Mouse (Mus musculus) CD8-positive naive resting alpha-beta T cell, adult 2 months (primary cell): Measurements from ENCODE around the gene Cyp17a1.

Experiments used
- DNase-seq, 2 experiments: peaks; one replicate each; pipeline ENCODE4 v3.0.0; 2022; ENCODE audit warnings: low read depth in 2 of 2, low spot score in 2 of 2

The Cyp17a1 gene

DNA sequence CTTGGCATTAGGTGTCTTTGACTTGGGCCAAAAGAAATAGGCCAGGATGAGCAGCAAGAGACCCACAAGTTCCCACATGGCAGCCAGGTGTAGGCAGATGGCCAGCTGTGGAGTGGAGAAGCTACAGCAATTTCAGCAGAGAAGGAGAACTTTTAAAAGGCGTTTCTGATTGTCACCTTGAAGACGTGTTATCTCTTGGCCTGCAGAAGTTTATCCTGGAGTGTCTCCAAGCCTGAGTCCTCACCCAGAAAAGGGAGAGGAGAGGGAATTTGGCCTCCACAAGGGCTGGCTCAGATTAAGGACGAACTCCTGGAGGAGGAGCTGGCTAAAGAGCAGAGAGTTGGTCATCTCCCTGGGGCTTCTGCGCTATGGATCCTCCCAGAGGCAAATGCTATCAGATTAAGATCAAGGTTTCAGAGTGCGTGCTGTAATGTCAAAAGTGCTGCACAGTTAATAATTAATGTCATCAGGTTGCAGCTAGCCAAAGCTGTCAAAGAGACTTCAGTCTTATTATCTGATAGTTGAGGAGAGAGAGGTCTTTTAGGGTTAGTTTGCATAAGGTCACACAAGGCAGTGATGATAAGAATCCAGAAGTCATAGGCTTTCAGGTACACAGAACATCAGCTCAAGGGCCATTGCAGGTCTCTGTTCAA lies at the start of gene Cyp17a1:
TSS of gene Cyp17a1 (minus strand) at position 407 of the 653 bp plus-strand sequence.
- DNase-seq: no peak

DNA sequence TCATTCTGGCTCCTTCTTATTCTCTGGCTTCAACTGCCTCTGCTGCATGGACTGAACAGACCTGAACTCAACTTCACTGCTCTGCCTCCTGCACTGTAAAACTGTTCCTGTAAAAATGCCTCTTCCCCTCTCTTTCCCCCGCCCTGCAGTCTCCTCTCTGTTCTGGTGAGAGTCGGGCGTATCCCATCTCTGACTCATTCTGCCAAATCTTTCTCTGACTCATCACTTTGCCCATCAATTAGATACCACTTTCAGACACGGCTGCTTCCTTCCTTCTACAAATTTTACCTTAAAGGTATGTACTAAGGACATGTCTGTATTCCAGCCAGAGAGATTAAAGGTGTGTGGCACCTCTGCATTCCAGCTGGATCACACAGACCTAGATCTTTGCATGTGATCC lies 45.2 kb upstream of the Cyp17a1 start:
- no peak for DNase-seq

DNA sequence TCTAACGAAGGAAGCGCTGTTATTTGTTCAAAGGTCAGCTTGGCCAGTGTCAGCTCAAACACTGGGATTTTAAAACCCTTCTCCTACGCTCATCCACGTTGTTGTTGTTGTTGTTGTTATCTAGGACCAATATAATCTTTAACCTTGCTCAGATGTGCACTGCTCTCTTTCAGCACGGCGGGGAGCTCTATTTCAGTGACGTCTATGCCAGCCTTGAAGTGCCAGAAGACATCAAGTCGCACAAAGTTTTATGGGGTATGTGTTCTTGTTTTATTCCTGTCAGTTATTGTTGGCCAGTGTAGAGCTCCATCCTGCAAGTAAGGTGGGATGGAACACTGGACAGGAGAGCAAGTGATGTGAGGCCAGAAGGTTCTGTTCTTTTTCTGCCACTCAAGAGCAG lies 42.0 kb upstream of the Cyp17a1 start:
- no peak for DNase-seq

DNA sequence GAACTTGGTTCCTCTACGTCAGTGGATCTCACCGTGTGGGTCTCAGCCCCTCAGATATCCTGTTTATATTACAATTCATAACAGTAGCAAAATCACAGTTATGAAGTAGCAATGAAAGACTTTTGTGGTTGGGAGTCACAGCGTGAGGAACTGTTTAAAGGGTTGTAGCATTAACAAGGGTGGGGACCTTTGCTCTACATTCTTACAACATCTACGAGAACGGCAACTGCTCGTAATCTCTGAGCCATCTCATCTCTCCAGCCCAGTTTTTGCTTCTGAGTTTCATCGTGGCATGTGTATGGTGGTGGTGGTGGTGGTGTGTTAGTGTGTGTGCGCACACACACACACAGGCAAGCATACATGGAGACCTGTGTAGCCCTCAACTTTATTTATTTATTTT lies 41.3 kb upstream of the Cyp17a1 start:
- no peak for DNase-seq

DNA sequence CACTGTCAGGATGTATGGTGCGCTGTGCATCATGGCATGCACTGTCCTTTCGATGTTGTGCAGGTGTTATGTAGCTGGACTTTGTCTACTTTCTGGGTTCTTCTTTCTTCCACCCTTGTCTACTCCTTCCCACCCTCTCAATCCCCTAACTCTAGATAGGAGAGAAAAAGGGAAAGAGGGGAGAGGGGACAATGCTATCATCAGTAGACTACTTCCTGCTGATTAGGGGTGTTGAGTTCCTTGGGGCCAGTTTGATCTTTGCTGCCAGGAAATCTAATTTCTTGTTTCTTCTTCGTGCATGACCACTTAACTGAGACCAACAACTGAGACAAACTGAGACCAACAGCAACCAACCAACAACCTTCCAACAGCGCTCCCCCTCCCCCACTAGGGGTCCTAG lies 37.6 kb upstream of the Cyp17a1 start:
- no peak for DNase-seq

DNA sequence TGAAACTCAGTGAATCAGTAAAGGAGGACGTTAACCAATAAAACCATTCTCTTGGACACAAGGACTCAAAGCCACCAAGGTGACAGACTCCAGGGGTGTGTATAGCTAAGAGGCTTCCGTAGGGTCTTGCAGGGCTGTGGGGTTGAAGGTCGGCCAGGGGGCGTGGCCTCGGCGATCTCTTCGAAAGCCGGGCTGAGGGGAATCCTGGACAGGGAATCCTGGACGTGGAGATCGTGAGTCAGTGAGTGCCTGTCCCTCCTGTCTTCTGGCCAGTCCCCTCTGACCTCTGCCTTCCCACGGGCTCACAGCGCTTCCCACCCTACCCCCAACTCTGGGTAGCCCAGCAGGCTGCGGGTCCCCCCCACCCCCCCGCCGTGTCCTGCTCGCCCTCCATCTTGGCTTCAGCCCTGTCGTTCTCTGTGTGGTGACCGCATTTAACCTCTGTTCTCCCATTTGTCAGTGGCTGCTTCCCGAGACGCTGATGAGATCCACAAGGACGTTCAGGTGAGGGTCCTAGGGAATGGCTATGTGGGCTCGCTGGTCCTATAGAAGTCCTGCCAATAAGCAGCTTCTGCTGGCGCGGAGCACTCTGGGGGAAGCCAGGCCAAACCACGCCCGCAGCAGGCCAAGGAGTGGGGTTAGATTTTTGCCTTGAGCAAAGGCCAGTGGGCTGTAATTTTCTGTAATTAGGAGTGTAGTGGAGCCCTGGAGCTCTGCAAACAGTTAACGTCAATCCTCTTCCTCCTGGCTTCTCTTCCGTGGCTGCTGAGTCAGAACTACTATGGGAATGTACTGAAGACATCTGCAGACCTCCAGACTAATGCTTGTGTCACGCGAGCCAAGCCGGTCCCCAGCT lies 34.6 kb upstream of the Cyp17a1 start, which contains the start of gene As3mt:
TSS of gene As3mt (plus strand) at position 163 of the 856 bp plus-strand sequence.
- DNase-seq: peak; percentile 9 to 34

DNA sequence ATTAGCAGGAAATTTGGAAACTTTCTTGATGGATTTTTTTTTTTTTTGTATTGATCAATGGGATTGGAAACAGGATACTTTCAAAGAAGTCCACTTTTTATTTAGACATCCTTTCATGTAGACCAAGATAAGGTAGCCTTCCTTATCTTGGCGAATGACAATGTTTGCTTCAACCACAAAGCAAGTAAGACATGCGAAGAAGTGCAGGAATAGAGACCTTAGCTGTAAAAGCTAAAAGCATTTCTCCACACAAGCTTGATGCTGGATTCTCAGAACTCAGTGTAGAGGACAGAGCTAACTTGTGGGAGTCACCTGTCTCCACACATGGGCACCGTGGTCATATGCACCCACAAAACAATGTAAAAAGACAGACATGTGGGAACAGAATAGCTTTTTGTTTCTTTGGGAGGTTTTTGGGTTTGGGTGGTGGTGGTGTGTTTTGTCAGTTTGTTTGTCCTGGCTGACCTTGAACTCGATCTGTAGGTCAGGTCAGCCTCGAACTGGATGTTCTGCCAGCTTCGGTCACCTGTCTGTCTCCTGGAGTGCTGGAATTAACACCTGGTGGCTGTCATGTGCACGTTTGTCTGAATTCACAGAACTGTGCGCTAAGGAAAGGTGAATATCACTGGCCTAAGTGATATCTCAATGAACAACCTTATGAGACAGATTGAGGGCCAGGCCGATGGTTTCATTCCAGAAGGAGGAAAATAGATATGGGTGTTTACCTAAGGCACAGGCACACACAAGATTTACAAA lies 33.7 kb upstream of the Cyp17a1 start:
- DNase-seq: no peak

DNA sequence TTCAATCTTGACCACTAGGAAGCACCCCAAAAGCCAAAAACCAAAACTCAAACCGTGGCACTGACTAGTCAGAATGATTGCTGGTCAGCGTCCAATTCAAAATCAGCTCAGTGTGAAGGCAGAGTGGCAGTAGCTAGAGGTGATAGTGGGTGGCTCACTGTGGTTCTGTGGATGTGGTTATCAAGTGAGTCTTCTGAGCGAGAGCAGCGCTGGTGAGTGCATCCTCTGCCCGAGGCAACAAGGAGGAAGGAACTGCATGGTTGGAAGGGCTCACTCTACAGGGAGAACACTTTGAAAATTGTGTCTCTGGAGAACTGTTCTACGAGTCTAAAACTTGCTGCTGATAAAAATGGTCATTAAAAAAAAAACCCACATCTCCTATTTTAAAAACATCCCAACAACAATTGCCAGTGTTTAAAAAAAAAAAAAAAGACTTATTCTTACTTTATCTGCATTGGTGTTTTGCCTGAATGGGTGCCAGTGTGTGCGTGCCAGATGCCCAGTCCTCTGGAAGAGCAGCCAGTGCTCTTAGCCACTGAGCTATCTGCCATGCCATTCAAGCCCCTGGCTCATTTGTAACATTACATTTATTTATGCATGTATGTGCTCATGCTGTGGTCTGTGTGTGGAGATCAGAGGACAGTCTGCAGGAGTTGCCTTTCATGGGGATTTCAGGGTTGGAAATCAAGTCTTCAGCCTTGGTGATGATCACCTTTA lies 33.0 kb upstream of the Cyp17a1 start:
- DNase-seq: peak; percentile 13 to 26

DNA sequence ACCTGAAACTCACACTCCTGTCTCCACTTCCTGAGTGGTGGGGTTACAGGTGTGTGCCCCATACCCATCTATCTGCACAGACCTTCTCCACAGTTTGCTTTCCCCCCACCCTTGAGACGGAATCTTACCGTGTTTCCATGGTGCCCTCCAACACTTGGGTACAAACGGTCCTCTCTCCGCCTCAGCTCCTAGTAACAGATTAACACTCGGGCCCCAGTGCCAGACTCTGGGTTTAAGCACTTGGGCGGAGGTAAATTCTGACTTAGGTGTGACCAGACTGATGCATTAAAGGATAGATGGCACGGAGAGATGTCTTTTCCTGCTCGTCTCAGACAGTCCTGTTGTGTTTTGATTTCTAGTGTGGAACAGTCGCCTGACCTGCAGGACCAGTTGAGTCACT lies 28.2 kb upstream of the Cyp17a1 start:
- no peak for DNase-seq

DNA sequence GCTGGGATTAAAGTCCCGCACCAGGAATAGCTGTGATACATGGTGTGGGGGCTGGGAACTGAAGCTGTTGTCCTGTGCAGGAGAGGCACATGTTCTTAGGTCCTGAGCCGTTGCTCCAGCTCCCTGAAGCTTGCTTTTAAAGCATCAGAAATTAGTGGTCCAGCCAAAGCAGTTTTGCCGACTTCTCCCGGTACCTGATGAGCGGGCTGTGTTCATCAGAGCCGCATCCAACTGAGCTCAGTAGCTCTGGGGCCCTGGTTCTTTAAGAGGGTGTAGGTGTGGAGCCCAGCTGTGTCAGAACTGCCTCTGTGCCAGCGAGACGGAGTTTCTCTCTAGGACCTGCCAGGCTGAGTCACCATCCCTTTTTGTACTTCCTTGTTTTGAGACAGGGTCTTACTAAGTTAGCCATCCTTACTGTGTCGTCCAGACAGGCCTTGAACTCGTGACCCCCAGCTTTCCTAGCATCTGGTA lies 26.1 kb upstream of the Cyp17a1 start:
- DNase-seq: no peak

DNA sequence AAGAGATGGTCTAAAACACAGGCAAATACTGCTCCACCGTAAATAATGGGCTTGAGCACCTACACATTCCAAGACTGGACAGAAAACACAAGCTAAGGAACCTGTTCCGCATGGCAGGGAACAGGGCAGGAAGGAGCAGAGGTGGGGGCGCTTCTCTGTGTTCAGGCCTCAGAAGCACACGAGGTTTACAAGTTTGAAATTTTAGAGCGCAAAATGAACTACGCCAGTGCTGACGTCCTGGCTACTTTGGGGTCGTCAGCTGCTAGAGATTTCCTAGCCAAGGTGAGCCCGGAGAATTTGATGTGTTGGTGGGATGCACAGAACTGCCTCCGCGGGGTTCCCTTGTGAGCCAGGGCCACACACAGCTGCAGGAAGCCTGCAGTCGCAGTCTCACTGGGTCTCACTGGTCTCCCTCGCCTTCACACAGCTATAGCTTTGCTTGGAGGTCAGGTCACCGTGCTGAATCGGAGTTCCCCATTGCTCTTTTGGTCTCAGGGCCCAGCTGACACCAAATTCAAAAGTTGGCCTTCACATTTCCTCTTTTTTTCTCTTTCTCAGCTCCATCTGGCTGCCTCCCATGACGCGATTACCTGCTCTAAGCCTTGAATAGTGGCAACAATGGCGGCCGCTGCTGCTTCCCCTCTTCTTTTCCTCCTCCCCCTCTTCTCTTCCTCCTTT lies 25.0 kb upstream of the Cyp17a1 start:
- no peak for DNase-seq

DNA sequence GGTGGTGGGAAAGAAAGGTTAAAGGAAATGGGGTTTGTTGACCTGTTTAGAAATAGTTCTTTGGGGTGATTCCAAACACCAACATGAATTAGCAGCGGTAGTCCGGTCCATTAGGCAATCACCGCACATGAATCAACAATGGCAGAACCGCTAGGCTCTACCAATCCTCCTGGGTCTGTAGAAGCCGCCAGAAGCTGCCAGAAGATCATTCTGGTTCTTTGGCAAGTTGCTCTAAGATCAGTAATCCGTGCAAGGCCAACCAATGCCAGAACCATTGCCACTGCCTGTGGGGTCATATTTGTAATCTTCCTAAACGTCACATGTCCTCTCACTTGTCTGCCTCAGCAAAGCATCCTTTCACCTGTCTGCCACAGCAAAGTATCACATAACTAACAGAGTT lies 24.0 kb upstream of the Cyp17a1 start:
- DNase-seq: no peak

DNA sequence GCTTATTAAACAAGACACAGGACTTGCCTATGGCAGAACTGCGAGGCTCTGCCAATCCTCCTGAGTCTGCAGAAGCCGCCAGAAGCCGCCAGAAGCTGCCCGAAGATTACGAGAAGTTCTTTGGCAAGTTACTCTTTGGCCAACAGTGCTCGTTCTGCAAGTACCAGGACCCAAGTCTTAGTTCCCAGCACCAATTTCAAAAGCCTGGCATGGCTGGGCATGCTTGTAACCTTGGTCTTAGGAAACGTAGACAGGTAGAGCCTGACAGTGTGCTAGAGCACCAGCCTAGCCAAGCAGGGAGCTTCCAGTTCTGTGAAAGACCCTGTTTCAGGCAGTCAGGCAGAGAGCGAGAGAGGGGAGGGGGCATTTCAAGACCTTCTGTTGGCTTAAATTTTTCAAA lies 23.5 kb upstream of the Cyp17a1 start:
- no peak for DNase-seq

DNA sequence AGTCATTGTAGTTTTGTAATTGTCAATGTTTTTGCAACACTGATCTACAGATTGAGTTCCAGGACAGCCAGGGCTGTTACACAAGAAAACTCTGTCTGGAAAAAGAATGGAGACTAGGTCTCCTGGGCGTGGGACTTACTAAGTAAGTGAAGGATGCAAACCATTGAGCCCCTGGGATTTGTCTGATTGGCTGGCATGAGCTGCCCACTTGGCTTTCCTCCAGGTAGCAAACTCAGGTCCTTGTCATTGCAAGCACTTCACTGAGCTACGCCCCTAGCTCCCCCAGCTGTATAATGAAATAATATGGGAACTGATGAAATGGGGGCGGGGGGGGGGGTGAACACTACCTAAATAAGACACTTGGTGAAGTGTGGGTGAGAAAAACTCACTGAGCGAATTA lies 20.2 kb upstream of the Cyp17a1 start:
- DNase-seq: no peak

DNA sequence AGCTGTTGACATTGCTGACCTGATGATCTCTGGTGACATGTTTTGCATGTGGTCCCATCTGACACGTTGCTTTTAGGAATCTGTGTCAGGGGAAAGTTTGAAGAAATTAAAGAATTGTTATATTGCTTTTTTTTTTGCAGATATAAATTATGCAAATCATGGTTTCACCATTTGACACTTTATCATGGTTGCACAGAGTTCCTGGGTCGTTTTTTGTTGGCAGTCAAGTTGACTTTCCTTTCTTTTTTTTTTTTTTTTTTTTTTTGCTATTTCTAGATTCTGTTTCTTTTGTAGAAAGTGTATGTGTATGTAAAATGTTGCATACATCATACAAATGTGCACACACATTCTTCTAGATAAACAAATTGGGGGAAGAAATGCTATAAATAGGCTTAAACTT lies 18.1 kb upstream of the Cyp17a1 start:
- no peak for DNase-seq

DNA sequence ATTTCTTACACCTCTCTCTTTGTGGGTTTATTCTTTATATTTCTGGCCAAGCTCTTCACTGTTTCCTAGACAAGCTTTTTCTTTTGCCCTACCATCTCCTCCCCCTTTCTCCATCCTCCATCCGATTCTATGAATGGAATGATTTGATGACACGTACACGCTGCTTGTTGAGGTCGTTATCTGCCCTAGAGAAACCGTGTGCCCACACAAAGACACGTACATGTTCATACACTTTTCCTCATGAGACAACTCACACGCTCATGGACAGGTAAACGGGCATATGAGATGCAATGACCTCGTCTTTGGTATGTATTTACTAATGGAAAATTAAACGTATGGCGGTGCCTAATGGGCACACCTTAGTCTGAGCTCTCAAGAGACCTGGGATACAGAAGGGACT lies 17.4 kb upstream of the Cyp17a1 start:
- DNase-seq: no peak

DNA sequence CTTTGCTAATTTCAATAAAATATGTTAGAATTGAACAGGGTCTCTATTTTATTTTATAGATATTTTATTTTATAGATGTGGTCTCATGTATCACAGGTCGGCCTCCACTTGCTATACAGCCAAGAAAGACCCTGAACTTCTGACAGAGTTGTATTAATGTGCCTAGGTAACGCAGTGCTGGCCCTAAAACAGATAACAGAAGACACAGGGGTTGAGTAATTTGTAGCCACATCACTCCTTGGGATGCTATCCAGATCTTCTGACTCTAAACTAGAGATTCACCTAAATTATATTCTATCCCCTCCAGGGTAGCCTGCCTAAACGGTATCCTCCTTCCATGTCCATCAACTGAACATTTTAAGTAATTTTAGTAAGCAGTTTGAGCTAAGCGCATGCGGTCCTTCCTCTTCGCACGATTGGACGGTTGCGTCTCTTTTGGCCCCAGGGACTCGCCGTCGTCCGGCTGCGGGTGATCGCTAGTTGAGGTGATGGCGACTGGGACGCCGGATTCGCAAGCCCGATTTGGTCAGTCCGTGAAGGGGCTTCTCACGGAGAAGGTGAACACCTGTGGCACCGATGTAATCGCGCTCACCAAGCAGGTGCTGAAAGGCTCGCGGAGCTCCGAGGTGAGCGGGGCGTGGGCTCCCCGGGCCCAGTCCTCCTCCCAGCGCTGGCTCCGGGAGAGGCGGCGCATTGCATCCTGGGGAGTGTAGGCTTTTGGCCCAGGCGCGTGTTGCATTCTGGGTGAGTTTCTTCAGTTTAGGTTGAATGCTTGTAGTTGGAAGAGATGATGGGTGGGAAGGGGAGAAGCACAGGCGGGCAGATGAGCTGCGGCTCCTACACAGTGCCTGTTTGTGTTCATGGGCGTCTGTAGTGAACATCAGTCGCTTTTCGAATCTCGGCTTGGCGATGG lies 16.7 kb upstream of the Cyp17a1 start, which contains the start of gene Borcs7:
TSS of gene Borcs7 (plus strand) at position 447 of the 913 bp plus-strand sequence.
- peak; percentile 62 to 71 for DNase-seq

DNA sequence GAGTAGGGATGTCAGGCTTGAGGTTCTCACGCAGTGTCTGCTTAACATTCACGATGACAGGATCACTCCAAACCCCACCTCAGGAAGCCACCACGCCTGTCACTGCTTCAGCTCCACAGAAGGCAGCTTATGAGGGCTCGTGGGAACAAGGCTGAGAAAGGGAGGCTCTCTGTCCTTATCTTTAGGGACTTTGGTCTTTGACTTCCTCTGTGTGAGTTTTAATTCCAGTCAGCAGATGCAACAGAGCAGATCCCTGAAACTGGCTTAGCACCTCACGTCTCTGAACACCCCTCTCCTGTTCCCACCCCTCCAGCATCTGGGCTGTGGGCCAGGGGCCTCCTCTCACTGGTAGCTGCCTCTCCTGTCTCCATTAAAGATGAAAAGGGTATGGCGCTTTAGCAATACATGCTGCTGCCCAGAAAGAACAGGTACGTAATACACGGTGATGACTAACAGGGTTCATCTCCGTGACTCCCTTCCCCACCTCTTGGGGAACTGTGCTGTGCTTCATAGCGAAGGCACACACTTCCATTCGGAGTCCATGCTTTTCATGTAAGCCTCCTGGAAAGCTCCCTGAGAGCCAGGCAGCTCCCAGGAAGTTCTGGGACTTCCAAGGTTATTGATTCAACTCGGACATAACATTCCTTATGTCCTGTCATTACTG lies 6.9 kb upstream of the Cyp17a1 start:
- no peak for DNase-seq

DNA sequence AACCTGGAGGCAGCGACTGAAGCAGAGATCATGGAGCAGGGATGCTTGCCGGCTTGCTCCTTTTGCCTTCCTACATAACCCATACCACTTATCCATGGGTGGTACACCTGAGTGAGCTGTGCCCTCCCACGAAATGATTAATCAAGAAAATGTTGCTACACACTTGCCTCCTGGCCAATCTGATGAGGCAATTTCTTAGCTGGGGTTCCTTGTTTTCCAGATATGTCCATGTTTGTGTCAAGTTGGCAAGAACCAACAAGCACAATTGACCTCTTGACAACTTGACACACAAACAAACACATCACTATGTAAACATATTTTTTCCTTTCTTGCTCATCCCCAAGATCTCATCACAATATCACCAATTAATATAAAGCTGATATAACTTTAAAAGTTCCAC lies 2.7 kb upstream of the Cyp17a1 start:
- no peak for DNase-seq
